Mouse (Mus musculus) C2C12 (cell line): ENCODE measurements around the gene Tpcn2. TPM values are rescaled to one million over a fixed set of nuclear protein-coding genes. Genes with fewer than 3 reads are reported as not detected.
A peak's percentile ranks its signal among the peaks of the same experiment; 100 is the strongest.

Source experiments
- H3K27me3 ChIP-seq: one replicate; pipeline ENCODE4 v1.6.1; 2011; ENCODE audit not compliant: control insufficient read depth, insufficient read depth, insufficient read length
- H3K36me3 ChIP-seq: one replicate; pipeline ENCODE4 v1.6.1; 2011; ENCODE audit not compliant: control insufficient read depth, insufficient read depth
- H3K4me3 ChIP-seq: one replicate; pipeline ENCODE4 v1.5.1; 2011; ENCODE audit warnings: mild to moderate bottlenecking, control low read depth; ENCODE audit not compliant: poor library complexity, insufficient read depth, severe bottlenecking
- H3K79me2 ChIP-seq: one replicate; pipeline ENCODE4 v1.6.1; 2011; ENCODE audit not compliant: control insufficient read depth, insufficient read depth
- H3K79me3 ChIP-seq: one replicate; pipeline ENCODE4 v1.6.1; 2011; ENCODE audit warnings: low read depth, control low read depth
- H3ac ChIP-seq: one replicate; pipeline ENCODE3; 2011; ENCODE audit warnings: low read depth; ENCODE audit not compliant: control insufficient read depth, insufficient read length
- CEBPB ChIP-seq: IDR thresholded peaks from one replicate; pipeline ENCODE4 v1.6.1; 2011; ENCODE audit warnings: low read depth, mild to moderate bottlenecking, control low read depth, moderate library complexity
- CTCF ChIP-seq: IDR thresholded peaks from one replicate; pipeline ENCODE4 v1.5.1; 2011; ENCODE audit not compliant: control insufficient read depth, insufficient read depth, insufficient read length
- FOSL1 ChIP-seq: IDR thresholded peaks from one replicate; pipeline ENCODE4 v1.8.0; 2011; ENCODE audit warnings: mild to moderate bottlenecking, low read length; ENCODE audit not compliant: poor library complexity, insufficient read depth, severe bottlenecking
- MAX ChIP-seq: IDR thresholded peaks from one replicate; pipeline ENCODE4 v1.6.1; 2011; ENCODE audit warnings: mild to moderate bottlenecking, control low read depth
- MYOD1 ChIP-seq: IDR thresholded peaks from one replicate; pipeline ENCODE4 v1.6.1; 2011; ENCODE audit warnings: low read depth; ENCODE audit not compliant: control insufficient read depth, insufficient read length
- MYOG ChIP-seq: IDR thresholded peaks from one replicate; pipeline ENCODE4 v1.6.1; 2011; ENCODE audit not compliant: control insufficient read depth, insufficient read length; ENCODE audit errors: extremely low read depth
- USF1 ChIP-seq: IDR thresholded peaks from one replicate; pipeline ENCODE4 v1.6.1; 2011; ENCODE audit warnings: low read depth, mild to moderate bottlenecking, control low read depth, moderate library complexity
- polyA plus RNA-seq: library from polyadenylated mRNA; unstranded; fragments of >200 nt; fragmentation: generic; extraction: Trizol; gene quantifications from one replicate; pipeline ENCODE4 v1.2.1, GENCODE M21; 2012; ENCODE audit warnings: missing spikeins

Tpcn2 gene
- polyA plus RNA-seq, 1 experiment, result 5.2 TPM

GRCm38 (mm10) chr7:145206056-145206610, 77.7 kb downstream of the Tpcn2 start:
- H3K79me3 ChIP-seq, result no peaks in the 10 kb centered on the region
- H3K4me3 ChIP-seq, result no peak overlapping the region
- H3ac ChIP-seq, result peak overlapping the region; percentile 53
- H3K79me2 ChIP-seq, result no peaks in the 10 kb centered on the region
- H3K36me3 ChIP-seq, result no peaks in the 10 kb centered on the region
- peak; percentile 69 for TF ChIP-seq MYOD1
- TF ChIP-seq USF1, result no peak
- no peaks in the 10 kb centered on the region for H3K27me3 ChIP-seq

- Histone ChIP-seq H3ac (no peak overlapping the region), H3K79me2 (no peaks in the 10 kb centered on the region), H3K4me3 (no peak overlapping the region), H3K36me3 (no peaks in the 10 kb centered on the region), H3K27me3 (no peaks in the 10 kb centered on the region), H3K79me3 (no peaks in the 10 kb centered on the region)
- TF ChIP-seq CTCF (no peak), MYOD1 (no peak), FOSL1 (no peak), MYOG (no peak), MAX (no peak), CEBPB (no peak), USF1 (no peak)
Measured at GRCm38 (mm10) chr7:145205363-145205902, 78.4 kb downstream of the Tpcn2 start.

- no peaks in the 10 kb centered on the region for H3K36me3 ChIP-seq
- peak; percentile 16 for TF ChIP-seq MYOD1
- TF ChIP-seq FOSL1, result no peak
- H3K27me3 ChIP-seq, result no peaks in the 10 kb centered on the region
- H3K79me3 ChIP-seq, result no peaks in the 10 kb centered on the region
- H3K4me3 ChIP-seq, result no peak overlapping the region
- no peak overlapping the region for H3ac ChIP-seq
- H3K79me2 ChIP-seq, result no peaks in the 10 kb centered on the region
Measured at GRCm38 (mm10) chr7:145199711-145200110, 84.1 kb downstream of the Tpcn2 start.

GRCm38 (mm10) chr7:145198223-145198714, 85.5 kb downstream of the Tpcn2 start:
- TF ChIP-seq MYOD1 (no peak), CTCF (no peak), USF1 (no peak)
- no peaks in the 10 kb centered on the region for H3K79me3 ChIP-seq
- no peak overlapping the region for H3K4me3 ChIP-seq
- peak overlapping the region; percentile 5 for H3ac ChIP-seq
- no peaks in the 10 kb centered on the region for H3K36me3 ChIP-seq
- H3K79me2 ChIP-seq, result no peaks in the 10 kb centered on the region
- H3K27me3 ChIP-seq, result no peaks in the 10 kb centered on the region

- H3K36me3 ChIP-seq, result no peaks in the 10 kb centered on the region
- H3K4me3 ChIP-seq, result no peak overlapping the region
- H3K79me3 ChIP-seq, result no peaks in the 10 kb centered on the region
- TF ChIP-seq USF1, result no peak
- no peak for TF ChIP-seq MAX
- TF ChIP-seq MYOD1, result no peak
- no peak for TF ChIP-seq FOSL1
- no peak for TF ChIP-seq CTCF
- TF ChIP-seq MYOG, result no peak
- no peak for TF ChIP-seq CEBPB
- H3K27me3 ChIP-seq, result no peaks in the 10 kb centered on the region
- no peak overlapping the region for H3ac ChIP-seq
- H3K79me2 ChIP-seq, result no peaks in the 10 kb centered on the region
Measured at GRCm38 (mm10) chr7:145197711-145198110, 86.1 kb downstream of the Tpcn2 start.

- Histone ChIP-seq H3K4me3 (no peak overlapping the region), H3K79me2 (no peaks in the 10 kb centered on the region), H3K79me3 (no peaks in the 10 kb centered on the region), H3K36me3 (no peaks in the 10 kb centered on the region), H3ac (no peak overlapping the region), H3K27me3 (no peaks in the 10 kb centered on the region)
- TF ChIP-seq MAX (peak; percentile 26), FOSL1 (no peak)
Measured at GRCm38 (mm10) chr7:145197042-145197441, 86.8 kb downstream of the Tpcn2 start.

GRCm38 (mm10) chr7:145196340-145196739, 87.5 kb downstream of the Tpcn2 start:
- TF ChIP-seq FOSL1, result no peak
- H3K27me3 ChIP-seq, result no peaks in the 10 kb centered on the region

More at GRCm38 (mm10) chr7:145196340-145196739, 87.5 kb downstream of the Tpcn2 start:
- no peak overlapping the region for H3K4me3 ChIP-seq
- no peaks in the 10 kb centered on the region for H3K79me3 ChIP-seq
- no peak overlapping the region for H3ac ChIP-seq
- H3K79me2 ChIP-seq, result no peaks in the 10 kb centered on the region
- no peaks in the 10 kb centered on the region for H3K36me3 ChIP-seq
